Mouse (Mus musculus) kidney, embryonic 16.5 days (tissue): ENCODE results near the gene Fam187a. TPM values are rescaled to one million over a fixed set of nuclear protein-coding genes. Genes with fewer than 3 reads are reported as not detected.

Experiments used
- polyA plus RNA-seq: library from polyadenylated mRNA; unstranded; fragments of >200 nt; fragmentation: Nextera tagmentation; extraction: Ambion mirVana; gene quantifications from 2 replicates; pipeline ENCODE4 v1.2.1, GENCODE M21; 2015

Gene Fam187a
- polyA plus RNA-seq, 1 experiment from 2014 or later, result not detected

Other genes with a start within 250 kb of the Fam187a start
- 0.28 and 0.34 TPM in 2 replicates for gene Meioc, start 221.5 kb upstream of the Fam187a start, polyA plus RNA-seq
- gene Ccdc43, start 187.4 kb upstream of the Fam187a start, polyA plus RNA-seq, result 51.9 and 52.1 TPM in 2 replicates
- 8.7 and 8.8 TPM in 2 replicates for gene Adam11, start 123.7 kb upstream of the Fam187a start, polyA plus RNA-seq
- 54.5 and 55.4 TPM in 2 replicates for gene Gjc1, start 65.5 kb upstream of the Fam187a start, polyA plus RNA-seq
- 0.42 and 2.5 TPM in 2 replicates for gene Higd1b, start 49.3 kb upstream of the Fam187a start, polyA plus RNA-seq
- 222 and 236 TPM in 2 replicates for gene Eftud2, start 4.2 kb upstream of the Fam187a start, polyA plus RNA-seq
- gene Ccdc103, start 4.0 kb upstream of the Fam187a start, polyA plus RNA-seq, result 1.9 and 2.1 TPM in 2 replicates
- gene Gfap, start 15.7 kb downstream of the Fam187a start, polyA plus RNA-seq, result 0.41 and 0.50 TPM in 2 replicates
- gene Kif18b, start 40.0 kb downstream of the Fam187a start, polyA plus RNA-seq, result 11.5 and 12.6 TPM in 2 replicates
- gene C1ql1, start 61.5 kb downstream of the Fam187a start, polyA plus RNA-seq, result 2.5 and 3.0 TPM in 2 replicates
- gene Nmt1, start 143.0 kb downstream of the Fam187a start, polyA plus RNA-seq, result 50.7 and 51.9 TPM in 2 replicates
- 161 and 201 TPM in 2 replicates for gene Dcakd, start 143.2 kb downstream of the Fam187a start, polyA plus RNA-seq
- 8.2 and 8.7 TPM in 2 replicates for gene Plcd3, start 216.5 kb downstream of the Fam187a start, polyA plus RNA-seq
- gene Acbd4, start 216.5 kb downstream of the Fam187a start, polyA plus RNA-seq, result 28.7 and 29.9 TPM in 2 replicates
- 5.5 and 6.6 TPM in 2 replicates for gene Hexim1, start 231.1 kb downstream of the Fam187a start, polyA plus RNA-seq
- 11.3 and 11.8 TPM in 2 replicates for gene Hexim2, start 247.3 kb downstream of the Fam187a start, polyA plus RNA-seq